Mouse (Mus musculus): ENCODE measurements around the gene Ppp1r14a.

DNA sequence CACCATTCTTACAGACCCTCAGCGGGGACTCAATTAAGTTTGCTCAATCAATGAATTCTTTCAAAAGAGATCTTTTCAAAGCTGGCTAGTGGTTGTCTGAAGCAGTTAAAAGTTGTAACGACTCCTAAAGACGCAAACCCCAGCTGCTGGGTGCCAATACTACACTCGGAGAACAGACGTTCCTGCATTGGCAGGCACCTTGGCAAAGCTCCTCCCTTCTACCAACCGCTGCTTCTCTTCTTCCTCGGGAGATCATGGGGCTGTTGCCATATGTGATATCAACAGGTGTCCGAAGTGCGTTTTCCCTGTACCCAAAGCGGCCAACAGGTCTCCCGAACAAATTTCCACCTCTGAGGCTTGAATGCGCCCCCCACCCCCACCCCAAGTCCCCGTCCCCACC, 8.3 kb upstream of the Ppp1r14a start:
- no peak for TF ChIP-seq CTCF (IDR thresholded peaks at IDR 0.05; ENCODE audit: low read depth)
- TF ChIP-seq EP300 (IDR thresholded peaks at IDR 0.05; ENCODE audit: low read depth): no peak

Data from liver, postnatal 0 days (tissue).